Mouse (Mus musculus): ENCODE data around the gene Tmem95.
"Not testable (repeated sequence)": the region's sequence is repeated elsewhere in the genome, so short reads cannot be mapped to it uniquely, and the experiment has no call there.

Tmem95 gene

GRCm38 (mm10) chr11:69880506-69880852 lies 2.7 kb upstream of the Tmem95 start:
- peak; percentile 49 for DNase-seq

DNA sequence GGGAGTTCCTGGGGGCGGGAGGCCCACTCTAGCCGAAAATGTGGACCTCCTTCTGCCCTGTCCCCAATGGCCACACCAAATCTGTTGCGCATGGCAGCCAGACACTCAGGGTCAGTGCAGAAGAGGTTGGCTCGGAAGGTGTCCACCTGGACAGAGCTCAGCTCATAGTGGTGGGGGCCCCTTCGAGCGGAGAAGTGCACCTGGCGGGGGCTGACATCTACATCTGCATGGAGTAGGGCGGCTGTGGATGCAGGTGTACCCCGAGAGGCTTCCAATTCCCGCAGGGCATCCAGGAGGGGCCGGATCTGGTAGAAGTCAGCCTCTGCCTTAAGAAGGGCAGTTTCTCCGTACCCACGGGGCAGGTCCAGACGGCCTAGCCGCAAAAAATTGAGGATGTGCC lies 1.9 kb upstream of the Tmem95 start:
- DNase-seq, result peak; percentile 41

DNA sequence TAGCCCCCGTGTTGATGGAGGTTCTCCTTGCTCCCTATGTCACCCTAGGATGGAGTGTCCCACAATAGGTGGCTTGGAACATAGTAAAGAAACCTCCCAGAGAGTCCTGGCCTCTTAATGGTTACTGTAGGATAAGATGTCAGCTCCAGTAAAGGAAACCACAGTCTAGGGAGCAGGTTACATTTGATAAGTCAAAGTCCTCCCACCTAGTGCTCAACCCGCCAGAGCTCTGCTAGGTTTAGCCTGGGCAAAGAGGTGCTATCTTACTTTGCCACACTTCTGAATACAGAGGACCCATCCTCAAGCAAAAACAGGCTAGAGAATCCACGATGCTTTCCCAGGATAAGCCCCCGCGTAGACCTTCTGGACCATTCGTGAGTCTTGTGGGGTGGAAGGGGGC lies 1.1 kb upstream of the Tmem95 start:
- no peak for DNase-seq

DNA sequence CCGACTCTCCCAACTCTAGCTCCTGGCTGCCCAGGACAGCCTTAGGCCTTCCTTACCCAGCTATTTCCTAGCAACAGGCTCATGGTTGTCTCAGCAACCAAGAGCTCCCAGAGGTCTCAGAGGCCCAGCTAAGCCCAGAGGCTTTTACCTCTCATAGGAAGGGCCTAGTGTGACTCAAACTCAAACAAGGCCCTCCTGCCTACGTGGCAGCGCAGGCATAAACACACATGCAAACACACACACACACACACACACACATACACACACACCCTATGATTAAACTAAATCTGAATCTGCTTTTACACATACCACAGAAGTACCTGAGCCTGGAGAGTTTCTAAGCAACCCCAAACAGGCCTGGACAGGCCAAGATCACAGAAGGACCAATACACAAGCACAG lies 581 bp upstream of the Tmem95 start:
- DNase-seq, result no peak

GRCm38 (mm10) chr11:69876867-69877266 lies 951 bp downstream of the Tmem95 start:
- peak; percentile 79 for DNase-seq

- no peak for DNase-seq
Observed at GRCm38 (mm10) chr11:69876186-69876585, 1.6 kb downstream of the Tmem95 start.

- DNase-seq, result no peak
Observed at GRCm38 (mm10) chr11:69872451-69872850, 5.4 kb downstream of the Tmem95 start.

- DNase-seq, result no peak
Observed at GRCm38 (mm10) chr11:69871822-69872221, 6.0 kb downstream of the Tmem95 start.

- no peak for DNase-seq
Observed at GRCm38 (mm10) chr11:69870289-69871069, 7.3 kb downstream of the Tmem95 start.

DNA sequence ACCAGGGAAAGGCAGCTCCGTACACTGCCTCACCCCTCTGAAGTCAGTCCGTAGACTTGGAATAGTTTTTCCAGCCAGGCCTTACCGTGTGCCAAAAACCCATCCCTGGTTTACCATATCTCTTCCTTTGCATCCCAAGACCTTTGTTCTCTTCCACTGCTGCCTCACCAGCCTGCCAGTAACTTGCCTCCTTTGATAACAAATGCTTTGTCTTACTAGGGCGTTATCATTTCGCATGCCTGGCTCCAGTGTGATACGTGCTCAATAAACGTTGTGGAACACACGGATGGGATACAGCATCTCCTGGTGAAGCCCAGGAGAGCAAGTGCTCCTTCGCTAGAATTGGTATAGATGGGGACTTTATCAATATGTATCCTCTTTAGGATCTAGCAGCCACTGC lies 10.5 kb downstream of the Tmem95 start:
- no peak for DNase-seq

DNA sequence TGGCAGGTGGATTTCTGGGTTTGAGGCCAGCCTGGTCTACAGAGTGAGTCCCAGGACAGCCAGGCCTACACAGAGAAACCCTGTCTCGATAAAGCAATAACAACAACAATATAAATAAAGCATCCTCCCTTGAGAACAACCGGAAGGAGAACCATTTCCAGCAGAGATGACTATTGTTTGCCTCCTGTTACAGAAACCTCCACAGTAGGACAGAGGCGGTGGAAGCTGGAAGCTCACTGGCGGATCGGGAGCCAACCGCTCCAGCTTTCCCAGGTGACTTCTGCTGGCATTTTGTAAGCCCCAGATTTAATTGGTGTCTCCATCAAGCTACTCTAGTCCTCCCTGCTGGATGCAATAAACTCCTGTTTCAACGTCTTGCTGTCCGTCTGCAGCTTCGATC lies 12.3 kb downstream of the Tmem95 start:
- no peak for DNase-seq

- DNase-seq, result no peak
Observed at GRCm38 (mm10) chr11:69864138-69864860, 13.5 kb downstream of the Tmem95 start.

DNA sequence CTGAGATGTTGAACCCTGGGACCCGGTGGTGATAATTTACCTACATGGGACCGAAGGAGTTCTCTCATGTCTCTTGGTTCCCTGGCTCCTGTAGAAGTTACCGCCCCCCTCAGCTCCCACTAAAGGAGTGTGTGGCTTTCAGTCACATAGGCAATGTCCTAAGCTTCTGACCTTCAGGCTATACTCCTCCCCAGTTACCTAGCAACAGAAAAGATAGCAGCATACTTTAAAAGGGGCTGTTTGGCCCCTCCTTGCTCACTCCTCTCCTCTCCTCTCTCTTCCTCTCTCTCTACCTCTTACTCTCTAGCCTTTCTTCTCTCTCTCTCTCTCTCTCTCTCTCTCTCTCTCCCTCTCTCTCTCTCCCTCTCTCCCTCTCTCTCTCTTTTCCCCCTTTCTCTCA lies 14.1 kb downstream of the Tmem95 start:
- DNase-seq, result not testable (repeated sequence)

DNA sequence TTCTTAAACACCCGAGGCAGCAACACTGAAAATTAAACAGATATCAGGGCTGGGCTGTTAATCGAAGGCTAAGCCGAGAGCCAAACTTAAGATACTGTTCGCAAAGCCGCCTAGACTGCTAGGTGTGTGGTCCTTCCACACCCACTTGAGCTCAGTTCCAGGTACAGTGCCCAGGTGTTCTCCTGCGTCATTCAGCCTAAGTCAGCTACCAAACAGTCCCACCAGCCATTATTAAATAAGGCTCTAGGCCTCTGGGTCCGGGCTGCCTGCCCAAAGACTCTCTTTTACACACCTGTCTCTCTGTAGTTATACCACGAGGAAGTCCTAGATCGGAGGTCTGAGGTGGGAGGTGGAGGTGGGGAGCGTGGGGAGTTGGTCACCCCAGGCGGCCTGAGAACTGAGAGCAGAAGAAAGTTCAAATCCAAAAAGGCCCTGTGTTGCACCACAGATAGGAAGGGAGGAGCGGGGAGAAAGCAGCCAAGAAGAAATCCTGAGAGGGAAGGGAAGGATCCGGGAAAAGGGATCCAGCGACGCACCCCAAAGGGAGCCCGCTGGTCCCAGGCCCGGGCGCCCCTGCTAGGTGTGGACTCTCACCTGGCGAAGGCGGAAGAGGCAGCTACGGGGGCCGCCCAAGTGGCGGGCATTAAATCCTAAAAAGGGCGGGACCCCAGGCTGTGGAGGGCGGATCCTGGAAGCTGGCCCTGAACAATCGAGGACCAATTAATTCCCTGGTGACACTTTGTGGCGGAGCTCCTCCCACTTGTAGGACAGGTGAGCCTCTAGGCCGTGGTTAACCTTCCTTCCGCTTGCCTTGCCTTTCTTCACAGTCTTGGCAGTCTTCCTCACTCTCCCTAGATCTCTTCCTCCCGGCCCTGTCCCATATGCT lies 19.5 kb downstream of the Tmem95 start, which contains the start of gene Tnk1:
TSS of gene Tnk1 (minus strand) at position 618 of the 886 bp plus-strand sequence.
- no peak for DNase-seq

- peak; percentile 54 for DNase-seq
Observed at GRCm38 (mm10) chr11:69855347-69855746, 22.5 kb downstream of the Tmem95 start.

DNA sequence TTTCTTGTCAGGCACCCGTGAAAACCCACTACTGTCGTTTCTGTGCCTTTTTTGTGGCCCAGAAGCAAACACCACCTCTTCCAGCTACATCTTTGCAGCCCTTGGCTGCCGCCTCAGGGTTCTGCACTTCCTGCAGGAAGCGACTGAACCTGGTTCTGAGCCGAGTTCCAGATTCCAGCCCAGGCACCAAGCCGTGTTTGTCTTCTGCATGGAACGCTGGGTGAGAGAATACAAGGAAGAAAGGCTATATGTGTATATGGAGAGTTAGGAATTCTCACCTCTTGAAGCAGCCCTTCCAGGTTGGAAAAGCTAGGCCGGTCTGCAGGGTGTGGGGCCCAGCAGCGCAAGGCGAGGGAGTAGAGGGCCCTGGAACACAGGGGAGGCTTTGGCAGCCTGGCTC lies 23.1 kb downstream of the Tmem95 start:
- no peak for DNase-seq

- DNase-seq, result no peak
Observed at GRCm38 (mm10) chr11:69853994-69854393, 23.8 kb downstream of the Tmem95 start.

DNA sequence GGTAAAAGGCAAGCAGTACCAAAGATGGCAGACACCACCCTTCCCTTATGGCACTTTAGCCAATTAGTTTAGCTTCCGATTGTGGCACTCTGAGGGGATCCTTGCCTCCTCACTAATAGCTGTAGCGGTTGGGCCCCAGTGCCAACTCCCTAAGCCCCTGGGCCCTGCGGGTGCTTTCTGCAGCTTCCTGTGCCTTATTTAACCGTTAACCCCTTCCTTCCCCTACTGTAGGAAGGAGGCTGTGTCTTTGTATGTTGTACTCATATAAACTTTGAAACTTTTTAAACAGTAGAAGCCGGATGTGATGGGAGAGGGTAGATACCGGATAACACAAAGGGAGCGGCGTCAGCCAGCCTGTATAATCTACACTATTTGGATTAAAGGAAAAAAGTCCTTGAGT lies 27.1 kb downstream of the Tmem95 start:
- DNase-seq, result no peak

DNA sequence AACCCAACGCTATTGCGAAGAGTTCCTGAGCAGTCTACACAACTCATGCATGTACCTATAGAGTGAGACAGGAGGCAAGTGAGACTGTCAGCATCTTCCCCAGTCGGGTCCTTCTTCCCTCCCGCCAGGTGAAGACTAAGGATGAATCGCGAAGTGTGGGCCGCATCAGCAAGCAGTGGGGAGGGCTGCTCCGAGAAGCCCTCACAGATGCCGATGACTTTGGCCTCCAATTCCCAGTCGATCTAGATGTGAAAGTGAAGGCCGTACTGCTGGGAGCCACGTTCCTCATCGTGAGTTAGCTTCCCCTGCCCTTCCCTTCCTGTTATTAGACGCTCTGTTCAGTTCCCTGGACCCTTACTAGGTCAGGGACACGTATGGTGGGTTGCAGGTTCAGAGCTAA lies 27.9 kb downstream of the Tmem95 start:
- peak; percentile 25 for DNase-seq

- DNase-seq, result no peak
Observed at GRCm38 (mm10) chr11:69849128-69849527, 28.7 kb downstream of the Tmem95 start.

GRCm38 (mm10) chr11:69848021-69848420 lies 29.8 kb downstream of the Tmem95 start:
- DNase-seq, result peak; percentile 85

DNA sequence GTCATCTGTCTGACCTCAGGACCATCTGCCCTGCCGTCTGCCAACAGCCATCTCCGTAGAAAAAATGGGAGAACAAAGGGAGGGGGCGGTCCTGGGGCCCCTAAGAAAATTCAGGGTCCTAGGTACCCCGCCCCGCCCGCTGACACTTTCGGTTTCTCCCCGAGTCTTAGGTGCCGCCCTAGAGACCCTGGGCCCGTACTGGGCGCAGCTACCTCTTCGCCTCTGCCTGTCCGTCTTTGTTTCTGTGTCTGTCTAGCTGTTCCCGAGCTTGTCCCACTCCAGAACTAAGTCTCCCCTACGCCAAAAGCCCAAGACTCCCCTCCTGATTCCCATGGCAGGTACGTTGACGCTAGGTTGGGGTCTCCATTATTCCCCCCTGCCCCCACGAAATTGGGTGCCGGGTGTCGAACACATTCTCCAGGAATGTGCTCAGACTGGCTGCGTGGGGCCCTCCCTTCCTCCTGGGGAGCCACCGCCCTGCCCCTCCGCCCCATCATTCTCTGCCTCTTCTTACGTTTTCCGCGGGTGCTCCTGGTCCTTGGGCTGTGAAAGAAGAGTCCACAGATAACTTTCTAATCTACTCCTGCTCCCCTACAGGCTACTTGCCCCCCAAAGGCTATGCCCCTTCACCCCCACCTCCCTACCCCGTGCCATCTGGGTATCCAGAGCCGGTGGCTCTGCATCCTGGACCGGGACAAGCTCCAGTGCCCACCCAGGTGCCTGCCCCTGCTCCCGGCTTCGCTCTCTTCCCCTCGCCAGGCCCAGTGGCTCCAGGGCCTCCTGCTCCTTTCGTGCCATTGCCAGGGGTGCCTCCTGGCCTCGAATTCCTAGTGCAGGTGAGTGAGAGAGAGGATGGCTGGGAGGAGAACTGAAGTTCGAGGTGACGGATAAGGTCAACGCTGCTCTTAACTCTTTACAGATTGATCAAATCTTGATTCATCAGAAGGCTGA lies 30.8 kb downstream of the Tmem95 start:
- peak; percentile 56 for DNase-seq
